Comparison of ENCODE assay signal across 23 mouse cellular contexts in the genomic region with DNA sequence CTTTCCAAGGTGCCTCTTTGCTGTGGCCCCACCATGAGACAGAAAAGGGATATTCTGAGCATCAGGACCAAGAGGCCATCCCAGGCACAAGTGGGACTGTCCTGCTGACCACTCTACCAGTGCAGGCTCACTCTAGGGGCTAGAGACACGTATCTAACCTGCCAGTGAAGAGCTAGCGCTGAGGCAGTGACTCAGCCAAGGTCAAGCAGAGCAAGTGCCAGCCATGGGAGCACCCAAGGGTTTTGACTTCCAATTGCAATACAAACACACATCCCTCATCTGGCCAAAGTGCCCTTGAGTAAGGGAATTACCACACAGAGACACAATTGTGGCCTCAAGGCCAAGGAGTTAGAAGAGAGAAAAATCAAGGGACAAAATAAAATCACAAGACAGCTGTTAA. TPM values are rescaled to one million over a fixed set of nuclear protein-coding genes. Genes with fewer than 3 reads are reported as not detected.
DNase-seq lines count a peak whose midpoint lies in the region; ATAC-seq and TF ChIP-seq lines count a peak whose summit lies in the region.
"Had no signal": no experiment of that assay in that cellular context is flagged by ENCODE, and none has a peak within 500 bp of the region (broad histone marks: within the 10 kb centered on the region; RNA-seq: fewer than 3 reads in every experiment).

No protein-coding gene starts in this region.

- ATAC-seq in heart, embryonic 15.5 days (replicated peaks; ENCODE audit: insufficient number of reproducible peaks, insufficient read depth, low FRiP score, low read depth) = no peak
- ATAC-seq in liver, embryonic 12.5 days = no peak
- ATAC-seq: forebrain, embryonic 14.5 days; inflammation-experienced regulatory T-cells, adult 6 months had no signal

- no peak for TF ChIP-seq CTCF in E14TG2a.4 (conservative IDR thresholded peaks at IDR 0.05; ENCODE audit: low read length)

- 0 out of 2 replicates have a peak overlapping the region, but pooled peaks have one; percentile 12 for H3K4me2 ChIP-seq in heart, embryonic 15.5 days
- H3K4me2 ChIP-seq in liver, embryonic 12.5 days = peak overlapping the region; percentile 80

- peak; percentile 73 to 88 for DNase-seq in adrenal gland, adult (ENCODE audit: inconsistent age in 2 of 2, low spot score in 1 of 2)
- no peak for DNase-seq in adrenal gland, postnatal 4 days (ENCODE audit: low spot score in 2 of 2)
- no peak for DNase-seq in heart, adult 11 months
- DNase-seq in layer of hippocampus, postnatal 10 days (ENCODE audit: low spot score in 2 of 2) = no peak
- DNase-seq in T-cell, adult 2 months (ENCODE audit: low spot score) = no peak
- DNase-seq: cerebellum, postnatal 14 days; right cerebral cortex, adult 18-20 months; thymus, postnatal 36 days had no signal

- peak overlapping the region; percentile 59 for H3K27ac ChIP-seq in heart, embryonic 15.5 days
- peak overlapping the region; percentile 97 for H3K27ac ChIP-seq in liver, embryonic 12.5 days
- H3K27ac ChIP-seq: hindbrain, embryonic 10.5 days; macrophage; midbrain, embryonic 13.5 days had no signal

- H3K9me3 ChIP-seq in heart, embryonic 15.5 days (replicated peaks) = no peaks in the 10 kb centered on the region
- no peaks in the 10 kb centered on the region for H3K9me3 ChIP-seq in E14TG2a.4 (ENCODE audit: low read length)
- no peaks in the 10 kb centered on the region for H3K9me3 ChIP-seq in liver, embryonic 12.5 days (replicated peaks)
- H3K9me3 ChIP-seq: hindbrain, embryonic 10.5 days; midbrain, embryonic 13.5 days had no signal

- H3K27me3 ChIP-seq in heart, embryonic 15.5 days = no peaks in the 10 kb centered on the region
- no peaks in the 10 kb centered on the region; the same call in 1 of the 2 replicates for H3K27me3 ChIP-seq in E14TG2a.4 (ENCODE audit: insufficient read depth, low read length)
- H3K27me3 ChIP-seq in liver, embryonic 12.5 days (replicated peaks) = no peaks in the 10 kb centered on the region
- H3K27me3 ChIP-seq: midbrain, embryonic 13.5 days had no signal

- H3K4me1 ChIP-seq in heart, embryonic 15.5 days (replicated peaks) = peaks cover 67% of the 10 kb centered on the region
- peaks cover 93% of the 10 kb centered on the region for H3K4me1 ChIP-seq in E14TG2a.4 (replicated peaks; ENCODE audit: low read depth, low read length)
- H3K4me1 ChIP-seq in liver, embryonic 12.5 days = peaks cover 96% of the 10 kb centered on the region

- 47% methylated on average over 2 of the region's 2 CpGs for whole genome bisulfite sequencing in heart, embryonic 15.5 days
- WGBS in liver, embryonic 12.5 days (ENCODE audit: insufficient replicate concordance) = 78% methylated on average over 2 of the region's 2 CpGs

- H3K36me3 ChIP-seq in heart, embryonic 15.5 days = no peaks in the 10 kb centered on the region
- H3K36me3 ChIP-seq in E14TG2a.4 (ENCODE audit: insufficient read depth, low read length) = peaks cover 48% of the 10 kb centered on the region
- H3K36me3 ChIP-seq in liver, embryonic 12.5 days = peaks cover 26% of the 10 kb centered on the region
- H3K36me3 ChIP-seq: midbrain, embryonic 13.5 days had no signal

- no peak overlapping the region for H3K4me3 ChIP-seq in heart, embryonic 15.5 days
- H3K4me3 ChIP-seq in E14TG2a.4 (replicated peaks; ENCODE audit: low read length) = 0 out of 2 replicates have a peak overlapping the region, but pooled peaks have one; percentile 3
- peak overlapping the region; percentile 0; the same call in 1 of the 2 replicates for H3K4me3 ChIP-seq in liver, embryonic 12.5 days
- H3K4me3 ChIP-seq: hindbrain, embryonic 10.5 days; midbrain, embryonic 13.5 days; myocyte had no signal

- no peak overlapping the region for H3K9ac ChIP-seq in heart, embryonic 15.5 days
- peak overlapping the region; percentile 61 for H3K9ac ChIP-seq in liver, embryonic 12.5 days
- H3K9ac ChIP-seq: midbrain, embryonic 13.5 days had no signal

RNA-seq across cellular contexts. Expression of gene Ube2o, which starts 5.9 kb away (rescaled TPM):
- total RNA-seq in adrenal gland, postnatal 4 days (2021) = 10 to 100 TPM; 32.6 to 39.0 TPM
- polyA plus RNA-seq in heart, embryonic 15.5 days (2015; fragmentation: Nextera tagmentation; extraction: Ambion mirVana) = 14.4 and 20.7 TPM in 2 replicates
- polyA plus RNA-seq in liver, embryonic 12.5 days (2016; fragmentation: Nextera tagmentation; extraction: Ambion mirVana) = 40.0 and 40.2 TPM in 2 replicates
- total RNA-seq in layer of hippocampus, postnatal 10 days (2021) = 100 to 1,000 TPM; 115 to 118 TPM

RNA-seq across cellular contexts. Expression of gene Aanat, which starts 10.8 kb away (rescaled TPM):
- total RNA-seq in adrenal gland, postnatal 4 days (2021) = not detected
- not detected in 2 replicates for polyA plus RNA-seq in heart, embryonic 15.5 days (2015; fragmentation: Nextera tagmentation; extraction: Ambion mirVana)
- not detected in 2 replicates for polyA plus RNA-seq in liver, embryonic 12.5 days (2016; fragmentation: Nextera tagmentation; extraction: Ambion mirVana)
- total RNA-seq in layer of hippocampus, postnatal 10 days (2021) = under 1 TPM in 1 of 2 experiments, not detected in 1; 0.34 TPM
- total RNA-seq: granulocyte monocyte progenitor cell, adult 5-6 weeks; liver, adult 2 months; neutrophil, adult 5-6 weeks had no signal
- polyA plus RNA-seq: hindbrain, embryonic 10.5 days; inflammation-experienced regulatory T-cells, adult 6 months; kidney, embryonic 14.5 days; large intestine, adult 2 months; liver, adult 2 months; macrophage; myocyte; small intestine, adult 2 months had no signal

RNA-seq across cellular contexts. Expression of gene Sphk1, which starts 44.7 kb away (rescaled TPM):
- 1 to 10 TPM; 5.3 to 6.0 TPM for total RNA-seq in adrenal gland, postnatal 4 days (2021)
- polyA plus RNA-seq in heart, embryonic 15.5 days (2015; fragmentation: Nextera tagmentation; extraction: Ambion mirVana) = 2.8 and 4.4 TPM in 2 replicates
- polyA plus RNA-seq in liver, embryonic 12.5 days (2016; fragmentation: Nextera tagmentation; extraction: Ambion mirVana) = 26.9 and 28.0 TPM in 2 replicates
- 1 to 10 TPM; 1.7 to 2.1 TPM for total RNA-seq in layer of hippocampus, postnatal 10 days (2021)
- total RNA-seq: granulocyte monocyte progenitor cell, adult 5-6 weeks; neutrophil, adult 5-6 weeks had no signal
- polyA plus RNA-seq: inflammation-experienced regulatory T-cells, adult 6 months had no signal

RNA-seq across cellular contexts. Expression of gene Rhbdf2, which starts 51.4 kb away (rescaled TPM):
- 10 to 100 TPM; 18.0 TPM for total RNA-seq in adrenal gland, postnatal 4 days (2021)
- 6.7 and 10.4 TPM in 2 replicates for polyA plus RNA-seq in heart, embryonic 15.5 days (2015; fragmentation: Nextera tagmentation; extraction: Ambion mirVana)
- polyA plus RNA-seq in liver, embryonic 12.5 days (2016; fragmentation: Nextera tagmentation; extraction: Ambion mirVana) = 8.0 and 8.5 TPM in 2 replicates
- 1 to 10 TPM in 1 of 2 experiments, under 1 TPM in 1; 0.94 to 1.5 TPM for total RNA-seq in layer of hippocampus, postnatal 10 days (2021)

Comparison
In these comparisons a context has a peak if more than half of its experiments do, and no peak if none do; other contexts are left out.
1. DNase-seq: peak in adrenal gland, adult (2 of 2); none in adrenal gland, postnatal 4 days (0 of 2), heart, adult 11 months (single experiment), layer of hippocampus, postnatal 10 days (0 of 2) and T-cell, adult 2 months (single experiment).